Mouse (Mus musculus) urinary bladder, adult 2 months (tissue): ENCODE measurements at regions not wholly inside any gene's neighbourhood (a gene's known extent, or its start where the extent isn't known, plus 50 kb on each side); places are given as distances from the start of the nearest gene placed in this dataset.

Experiments used
- DNase-seq: peaks from one replicate; pipeline ENCODE4 v3.0.0; 2022; ENCODE audit warnings: low spot score

DNA sequence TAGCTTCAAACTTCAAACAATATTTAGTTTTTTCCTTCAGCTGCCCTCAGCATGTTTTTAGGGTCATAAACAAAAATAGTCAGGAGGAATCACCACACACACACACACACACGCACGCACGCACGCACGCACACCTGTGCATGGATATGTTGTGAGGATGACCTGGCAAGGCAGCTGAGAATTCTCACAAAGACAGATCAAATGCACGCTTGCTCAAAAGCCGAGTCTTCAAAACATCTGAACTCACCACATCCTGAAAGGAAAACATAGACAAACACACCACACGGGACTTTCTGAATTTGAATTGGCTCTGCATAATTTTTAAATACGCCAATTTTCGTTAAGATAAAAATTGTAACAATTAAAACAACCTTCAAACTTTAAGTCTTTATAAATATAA is 52.7 kb upstream of the Foxq1 start:
- DNase-seq = no peak

- DNase-seq = no peak
These were observed 52.1 kb upstream of the Foxq1 start for GRCm38 (mm10) chr13:31503832-31504231.

DNA sequence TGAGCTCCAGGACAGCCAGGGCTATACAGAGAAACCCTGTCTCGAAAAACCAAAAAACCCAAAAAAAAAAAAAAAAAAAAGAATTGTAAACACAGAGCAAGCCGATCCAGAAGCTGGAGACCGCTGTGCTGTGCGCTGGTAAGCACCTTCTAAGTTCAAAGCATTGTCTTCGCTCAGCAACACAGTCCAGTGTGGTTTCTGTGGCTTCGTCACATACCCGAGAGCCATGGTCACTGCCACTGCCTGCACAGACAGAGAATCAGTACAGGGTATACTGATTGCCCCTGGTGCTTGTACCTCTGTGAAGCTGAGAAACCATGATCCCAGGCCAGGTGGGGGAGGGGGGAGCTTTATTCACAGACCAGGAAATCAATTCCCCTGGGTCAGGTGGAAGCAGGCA is 51.6 kb upstream of the Foxq1 start:
- no peak for DNase-seq

DNA sequence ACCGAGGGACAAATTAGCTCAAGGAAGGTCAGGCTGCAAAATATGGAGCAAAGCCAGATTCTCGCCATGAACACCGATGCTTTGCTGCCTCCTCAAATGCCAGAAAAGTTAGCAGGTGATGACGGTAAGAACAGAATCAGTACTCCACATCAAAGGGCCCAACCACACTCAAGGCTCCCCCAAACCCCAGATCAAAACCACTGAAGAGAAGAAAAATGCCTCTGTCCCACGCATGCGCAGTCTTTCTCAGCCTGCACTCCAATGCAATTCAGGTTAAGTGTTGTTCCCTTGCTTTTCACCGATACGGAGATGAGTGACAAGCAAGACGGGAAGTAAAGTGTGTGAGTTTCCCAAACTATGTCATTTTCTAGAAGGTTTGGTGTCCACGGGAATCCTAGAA is 50.5 kb upstream of the Foxq1 start:
- no peak for DNase-seq
